Mouse (Mus musculus) bone marrow macrophage, adult 2 months (primary cell): Measurements from ENCODE around the gene Cetn2.

Source experiments
- CTCF ChIP-seq: IDR thresholded peaks from 2 replicates; pipeline ENCODE4 v1.5.1; 2012; ENCODE audit warnings: low read depth, mild to moderate bottlenecking, low read length, moderate library complexity
- POLR2A ChIP-seq: IDR thresholded peaks from 2 replicates; pipeline ENCODE4 v1.6.1; 2012; ENCODE audit warnings: mild to moderate bottlenecking, low read depth, low read length, borderline replicate concordance

DNA sequence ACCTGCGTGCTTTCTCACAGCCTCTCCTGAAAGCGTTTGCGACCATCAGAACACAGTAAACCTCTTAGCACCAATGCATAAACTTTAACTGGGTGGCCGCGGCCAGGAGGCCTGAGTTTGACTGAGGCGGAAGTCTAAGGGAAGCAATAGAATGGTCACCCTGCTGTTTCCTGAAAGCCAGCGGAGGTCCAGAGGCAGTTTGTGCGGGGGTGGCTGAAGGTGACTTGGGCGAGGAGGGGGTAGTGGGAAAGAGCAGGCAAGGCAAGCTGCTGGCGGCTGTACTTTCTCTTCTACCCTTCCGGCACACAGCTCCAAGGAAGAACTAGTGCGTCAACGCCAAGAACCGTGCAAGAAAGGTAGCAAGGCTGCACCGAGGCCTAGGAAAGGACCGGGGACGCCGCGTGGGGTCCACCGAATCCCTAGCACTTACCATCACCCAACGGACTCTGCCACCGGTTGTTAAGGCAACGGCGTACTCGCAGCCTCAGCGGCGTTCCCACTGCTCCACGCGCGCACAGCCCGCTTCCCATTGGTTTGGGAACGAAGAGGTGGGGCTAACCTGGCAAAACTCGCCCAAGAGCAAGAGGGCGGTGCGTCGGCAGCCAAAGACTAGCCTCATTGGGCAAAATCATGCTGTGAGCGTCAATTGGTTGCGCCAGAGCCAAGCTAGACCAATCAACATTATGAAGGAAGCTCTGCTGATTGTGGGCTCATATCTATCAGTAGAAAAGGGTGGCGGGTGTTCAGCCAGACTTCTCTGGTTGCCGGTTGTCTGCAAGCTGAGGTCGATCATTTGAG, at the start of gene Cetn2, which contains the start of gene Nsdhl:
- no peak for TF ChIP-seq POLR2A
- TF ChIP-seq CTCF, result no peak
